Mouse (Mus musculus): ENCODE measurements around the gene Gm6902.
"Not testable (repeated sequence)": the region's sequence is repeated elsewhere in the genome, so short reads cannot be mapped to it uniquely, and the experiment has no call there.

DNA sequence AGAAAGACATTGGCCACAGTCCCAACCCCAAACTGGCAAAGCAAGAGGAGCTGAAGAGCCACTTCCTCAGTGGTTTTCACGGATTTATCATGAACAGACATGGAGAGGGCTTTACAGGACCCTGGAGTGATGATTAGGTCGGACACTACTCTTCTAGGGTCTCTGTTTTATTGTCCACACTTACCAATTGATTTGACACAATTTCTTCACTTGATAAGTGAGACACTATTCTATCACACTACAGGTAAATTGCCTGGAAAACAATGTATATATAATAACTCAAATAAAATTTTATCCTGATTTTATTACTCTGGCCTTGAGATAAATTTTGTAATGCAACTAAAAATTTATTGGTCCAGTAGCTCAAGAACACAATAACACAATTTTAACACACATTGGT is 27.1 kb downstream of the Gm6902 start, which contains the start of gene Vmn1r166:
- TF ChIP-seq CTCF (IDR thresholded peaks at IDR 0.05; ENCODE audit: low read depth, low read length); POLR2A (IDR thresholded peaks at IDR 0.05; ENCODE audit: borderline replicate concordance, low read depth, low read length): not testable (repeated sequence)
